Mouse (Mus musculus) thymus, adult 2 months (tissue): ENCODE data around the gene Tada2b.

Experiments
- CTCF ChIP-seq: fragments of 200-500 bp; IDR thresholded peaks from 2 replicates; pipeline ENCODE4 v1.5.1; 2012; ENCODE audit warnings: mild to moderate bottlenecking, control low read depth, low read length, moderate library complexity, borderline replicate concordance; ENCODE audit not compliant: control insufficient read depth, poor library complexity, insufficient read depth; ENCODE audit errors: extremely low read depth
- POLR2A ChIP-seq: fragments of 200-500 bp; IDR thresholded peaks from 2 replicates; pipeline ENCODE4 v1.6.1; 2012; ENCODE audit warnings: mild to moderate bottlenecking, low read length, control low read depth, moderate library complexity; ENCODE audit not compliant: control insufficient read depth, poor library complexity, insufficient read depth; ENCODE audit errors: extremely low read depth

DNA sequence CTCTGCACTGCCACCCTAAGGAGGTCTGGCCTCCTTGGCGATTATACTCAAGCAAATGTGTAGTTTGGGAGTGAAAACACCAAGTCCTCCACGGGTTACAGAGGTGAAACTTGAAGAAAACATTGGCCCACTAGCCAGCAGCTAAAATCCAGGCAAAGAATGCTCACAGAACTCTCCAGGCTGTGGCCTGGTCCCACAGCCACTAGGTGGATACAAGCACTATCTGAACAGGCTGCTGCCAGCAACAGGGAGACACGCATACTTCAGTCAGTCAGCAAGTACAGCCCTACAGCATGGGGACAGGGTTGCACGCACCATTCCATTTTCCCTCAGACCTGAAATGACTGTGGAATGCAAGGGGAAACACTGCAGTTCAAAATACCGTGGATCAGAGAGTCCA is 42.2 kb upstream of the Tada2b start:
- TF ChIP-seq POLR2A (no peak), CTCF (no peak)
